Mouse (Mus musculus) urinary bladder, postnatal 25 days (tissue): Measurements from ENCODE around the gene Olfr1100.

Experiments
- DNase-seq: peaks from one replicate; pipeline ENCODE4 v3.0.0; 2022; ENCODE audit warnings: low spot score

Gene Olfr1100

GRCm38 (mm10) chr2:86979854-86980253 lies at the start of gene Olfr1100:
Gene Olfr1100 (minus strand): TSS chr2:86979954.
- no peak for DNase-seq

GRCm38 (mm10) chr2:87026980-87027379 lies 47.2 kb upstream of the Olfr1100 start, which contains the start of gene Olfr1104:
Gene Olfr1104 (minus strand): TSS chr2:87027080.
- DNase-seq: no peak

GRCm38 (mm10) chr2:86998098-86998497 lies 18.3 kb upstream of the Olfr1100 start, which contains the start of gene Olfr1102:
Gene Olfr1102 (plus strand): TSS chr2:86998398.
- no peak for DNase-seq

- no peak for DNase-seq
These were observed 11.4 kb upstream of the Olfr1100 start, which contains the start of gene Olfr1101 for GRCm38 (mm10) chr2:86991121-86991520. Gene Olfr1101 (minus strand): TSS chr2:86991221.

- DNase-seq: no peak
These were observed 19.2 kb downstream of the Olfr1100 start, which contains the start of gene Olfr1099 for GRCm38 (mm10) chr2:86960593-86960992. Gene Olfr1099 (minus strand): TSS chr2:86960693.

- no peak for DNase-seq
These were observed 53.2 kb downstream of the Olfr1100 start for GRCm38 (mm10) chr2:86926557-86926956.
